Mouse (Mus musculus) neural tube, embryonic 14.5 days (tissue): ENCODE data around the gene Tfpi. TPM values are rescaled to one million over a fixed set of nuclear protein-coding genes. Genes with fewer than 3 reads are reported as not detected.
"Not testable (repeated sequence)": the region's sequence is repeated elsewhere in the genome, so short reads cannot be mapped to it uniquely, and the experiment has no call there.

Experiments
- ATAC-seq: fragments of 200-750 bp; cut with Nextera tagmentation; 2 replicates; pipeline ENCODE4 v1.8.0; 2017; ENCODE audit warnings: low read depth, mild to moderate bottlenecking, moderate TSS enrichment, moderate library complexity
- H3K27ac ChIP-seq: fragments of 300-500 bp; sonication (generic); 2 replicates; pipeline ENCODE4 v1.5.1; 2014; ENCODE audit warnings: low read depth, mild to moderate bottlenecking, control low read depth, low read length, moderate library complexity, mixed read lengths
- H3K27me3 ChIP-seq: fragments of 300-500 bp; sonication (generic); 2 replicates; pipeline ENCODE4 v1.6.1; 2014; ENCODE audit warnings: low read length; ENCODE audit not compliant: control insufficient read depth, insufficient read depth
- H3K36me3 ChIP-seq: fragments of 300-500 bp; sonication (generic); 2 replicates; pipeline ENCODE4 v1.6.1; 2014; ENCODE audit warnings: low read length, mixed read lengths; ENCODE audit not compliant: control insufficient read depth, insufficient read depth
- H3K4me1 ChIP-seq: fragments of 300-500 bp; sonication (generic); 2 replicates; pipeline ENCODE4 v1.6.1; 2014; ENCODE audit warnings: low read length; ENCODE audit not compliant: control insufficient read depth, insufficient read depth
- H3K4me2 ChIP-seq: fragments of 300-500 bp; sonication (generic); 2 replicates; pipeline ENCODE4 v1.6.1; 2014; ENCODE audit warnings: mild to moderate bottlenecking, low read depth, low read length, control low read depth
- H3K4me3 ChIP-seq: fragments of 300-500 bp; sonication (generic); 2 replicates; pipeline ENCODE4 v1.5.1; 2014; ENCODE audit warnings: low read depth, low read length, control low read depth, mixed read lengths
- H3K9ac ChIP-seq: fragments of 300-500 bp; sonication (generic); replicated peaks from 2 replicates; pipeline ENCODE4 v1.6.1; 2014; ENCODE audit warnings: low read depth, mild to moderate bottlenecking, control low read depth, low read length, mixed read lengths
- H3K9me3 ChIP-seq: fragments of 300-500 bp; sonication (generic); 2 replicates; pipeline ENCODE4 v1.6.1; 2016; ENCODE audit warnings: low read length; ENCODE audit not compliant: control insufficient read depth
- WGBS: fragments of 180-500 bp; shearing (Covaris S2); extraction: QIAGEN DNeasy Blood & Tissue Kit; methylation state at CpG from one replicate; pipeline ENCODE4 v1.1.7; 2014; 5-methylcytosine and 5-hydroxymethylcytosine counted together
- polyA plus RNA-seq: library from polyadenylated mRNA; unstranded; fragments of >200 nt; fragmentation: Nextera tagmentation; extraction: Ambion mirVana; gene quantifications from 2 replicates; pipeline ENCODE4 v1.2.1, GENCODE M21; 2014

Gene Tfpi
- polyA plus RNA-seq, 1 experiment from 2014 or later = 4.5 TPM

GRCm38 (mm10) chr2:84389075-84389474 is 87.5 kb downstream of the Tfpi start:
- Histone ChIP-seq H3K9me3 (no peaks in the 10 kb centered on the region), H3K4me3 (no peak overlapping the region), H3K36me3 (no peaks in the 10 kb centered on the region), H3K9ac (no peak overlapping the region), H3K4me2 (no peak overlapping the region), H3K27me3 (no peaks in the 10 kb centered on the region), H3K4me1 (no peaks in the 10 kb centered on the region), H3K27ac (no peak overlapping the region)
- ATAC-seq = no peak

GRCm38 (mm10) chr2:84388537-84388936 is 88.0 kb downstream of the Tfpi start:
- 90% methylated on average over 14 of the region's 14 CpGs for WGBS
- not testable (repeated sequence) for H3K9me3 ChIP-seq, H3K4me3 ChIP-seq, H3K4me2 ChIP-seq, H3K4me1 ChIP-seq, H3K36me3 ChIP-seq, ATAC-seq, H3K9ac ChIP-seq, H3K27ac ChIP-seq, H3K27me3 ChIP-seq

- no peak overlapping the region for H3K4me3 ChIP-seq
- WGBS = 56% methylated on average over 7 of the region's 7 CpGs
- no peaks in the 10 kb centered on the region for H3K4me1 ChIP-seq
- H3K4me2 ChIP-seq = 0 out of 2 replicates have a peak overlapping the region, but pooled peaks have one; percentile 38
- H3K27ac ChIP-seq = no peak overlapping the region
- H3K9ac ChIP-seq = no peak overlapping the region
- H3K36me3 ChIP-seq = no peaks in the 10 kb centered on the region
- no peak for ATAC-seq
- no peaks in the 10 kb centered on the region for H3K9me3 ChIP-seq
- no peaks in the 10 kb centered on the region for H3K27me3 ChIP-seq
These were observed 88.6 kb downstream of the Tfpi start for GRCm38 (mm10) chr2:84388023-84388416.

- 58% methylated on average over 11 of the region's 11 CpGs for WGBS
- no peak for ATAC-seq
These were observed 89.1 kb downstream of the Tfpi start for GRCm38 (mm10) chr2:84387394-84388022.

GRCm38 (mm10) chr2:84386563-84387393 is 89.8 kb downstream of the Tfpi start:
- Histone ChIP-seq H3K36me3 (no peaks in the 10 kb centered on the region), H3K4me1 (no peaks in the 10 kb centered on the region), H3K9me3 (no peaks in the 10 kb centered on the region), H3K9ac (no peak overlapping the region), H3K4me3 (peak overlapping the region; percentile 9; the same call in 1 of the 2 replicates), H3K4me2 (peak overlapping the region; percentile 38), H3K27me3 (no peaks in the 10 kb centered on the region), H3K27ac (no peak overlapping the region)
- no peak; the same call in 1 of the 2 replicates for ATAC-seq
- 31% methylated on average over 18 of the region's 18 CpGs for WGBS

More at GRCm38 (mm10) chr2:84387394-84388022, 89.1 kb downstream of the Tfpi start:
- Histone ChIP-seq H3K9ac (no peak overlapping the region), H3K9me3 (no peaks in the 10 kb centered on the region), H3K27me3 (no peaks in the 10 kb centered on the region), H3K4me3 (peak overlapping the region; percentile 9; the same call in 1 of the 2 replicates), H3K27ac (no peak overlapping the region), H3K4me2 (peak overlapping the region; percentile 38), H3K36me3 (no peaks in the 10 kb centered on the region), H3K4me1 (no peaks in the 10 kb centered on the region)

- no peak overlapping the region for H3K9ac ChIP-seq
- H3K27ac ChIP-seq = no peak overlapping the region
- H3K4me3 ChIP-seq = no peak overlapping the region
- H3K27me3 ChIP-seq = no peaks in the 10 kb centered on the region
- H3K4me1 ChIP-seq = no peaks in the 10 kb centered on the region
- H3K4me2 ChIP-seq = no peak overlapping the region
- H3K9me3 ChIP-seq = no peaks in the 10 kb centered on the region
- WGBS = 76% methylated on average over 6 of the region's 6 CpGs
- no peaks in the 10 kb centered on the region for H3K36me3 ChIP-seq
- ATAC-seq = no peak
These were observed 91.5 kb downstream of the Tfpi start for GRCm38 (mm10) chr2:84384911-84385693.

- H3K4me1 ChIP-seq = no peaks in the 10 kb centered on the region
- no peaks in the 10 kb centered on the region for H3K27me3 ChIP-seq
- no peak for ATAC-seq
- H3K9me3 ChIP-seq = no peaks in the 10 kb centered on the region
- no peak overlapping the region for H3K27ac ChIP-seq
- 79% methylated on average over 4 of the region's 4 CpGs for WGBS
- no peaks in the 10 kb centered on the region for H3K36me3 ChIP-seq
- H3K9ac ChIP-seq = no peak overlapping the region
- no peak overlapping the region for H3K4me3 ChIP-seq
- H3K4me2 ChIP-seq = no peak overlapping the region
These were observed 92.7 kb downstream of the Tfpi start for GRCm38 (mm10) chr2:84383828-84384227.
